Mouse (Mus musculus) embryonic facial prominence, embryonic 13.5 days (tissue): ENCODE results near the gene Ambn. TPM values are rescaled to one million over a fixed set of nuclear protein-coding genes. Genes with fewer than 3 reads are reported as not detected.
"Not testable (repeated sequence)": the region's sequence is repeated elsewhere in the genome, so short reads cannot be mapped to it uniquely, and the experiment has no call there.

ENCODE experiments used
- ATAC-seq: fragments of 200-750 bp; cut with Nextera tagmentation; 2 replicates; pipeline ENCODE4 v1.8.0; 2017; ENCODE audit warnings: low read depth; ENCODE audit not compliant: insufficient number of reproducible peaks, insufficient read depth, low FRiP score, low TSS enrichment
- H3K27ac ChIP-seq: fragments of 300-500 bp; sonication (generic); 2 replicates; pipeline ENCODE4 v1.5.1; 2015; ENCODE audit warnings: moderate library complexity, mild to moderate bottlenecking, inconsistent platforms
- H3K27me3 ChIP-seq: fragments of 300-500 bp; sonication (generic); 2 replicates; pipeline ENCODE4 v1.6.1; 2015; ENCODE audit warnings: mild to moderate bottlenecking, inconsistent platforms
- H3K36me3 ChIP-seq: fragments of 300-500 bp; sonication (generic); 2 replicates; pipeline ENCODE4 v1.6.1; 2015; ENCODE audit warnings: mild to moderate bottlenecking, inconsistent platforms
- H3K4me1 ChIP-seq: fragments of 300-500 bp; sonication (generic); 2 replicates; pipeline ENCODE4 v1.6.1; 2015; ENCODE audit warnings: inconsistent platforms
- H3K4me2 ChIP-seq: fragments of 300-500 bp; sonication (generic); 2 replicates; pipeline ENCODE4 v1.6.1; 2015; ENCODE audit warnings: moderate library complexity, mild to moderate bottlenecking, inconsistent platforms
- H3K4me3 ChIP-seq: fragments of 300-500 bp; sonication (generic); 2 replicates; pipeline ENCODE4 v1.5.1; 2015; ENCODE audit warnings: mild to moderate bottlenecking, inconsistent platforms
- H3K9ac ChIP-seq: fragments of 300-500 bp; sonication (generic); 2 replicates; pipeline ENCODE4 v1.6.1; 2015; ENCODE audit warnings: mild to moderate bottlenecking, inconsistent platforms
- H3K9me3 ChIP-seq: fragments of 300-500 bp; sonication (generic); 2 replicates; pipeline ENCODE4 v1.6.1; 2016; ENCODE audit warnings: inconsistent platforms
- WGBS: fragments of 180-500 bp; shearing (Covaris S2); methylation state at CpG from one replicate; pipeline ENCODE4 v1.1.7; 2015; ENCODE audit warnings: mixed read lengths; 5-methylcytosine and 5-hydroxymethylcytosine counted together
- polyA plus RNA-seq: library from polyadenylated mRNA; unstranded; fragments of >200 nt; fragmentation: Nextera tagmentation; extraction: Ambion mirVana; gene quantifications from 2 replicates; pipeline ENCODE4 v1.2.1, GENCODE M21; 2015

Gene Ambn
- polyA plus RNA-seq, result 4.9 and 9.2 TPM in 2 replicates

DNA sequence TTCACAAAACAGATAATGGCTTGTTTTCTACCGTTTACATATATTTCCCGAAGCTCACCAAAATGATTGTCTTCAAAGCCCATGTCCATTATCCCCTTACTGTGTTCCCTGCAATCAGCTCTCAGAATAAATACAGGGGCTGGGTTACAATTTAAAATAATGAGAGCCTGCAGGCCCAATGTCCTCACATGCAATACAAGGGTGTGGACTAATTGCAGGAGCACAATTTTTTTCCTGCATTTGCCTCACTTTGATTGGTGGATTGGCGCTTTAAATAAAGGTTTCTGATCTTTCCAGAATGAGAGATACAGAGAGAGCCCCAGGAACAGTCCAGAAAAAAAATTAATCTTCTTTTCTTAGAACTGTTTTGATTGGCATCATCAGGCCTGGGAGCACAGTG, at the start of gene Ambn:
TSS of gene Ambn (plus strand) at position 301 of the 400 bp plus-strand sequence.
- Histone ChIP-seq H3K27me3 (no peaks in the 10 kb centered on the region), H3K4me1 (no peaks in the 10 kb centered on the region), H3K27ac (no peak within 1 kb of the TSS), H3K9me3 (no peaks in the 10 kb centered on the region), H3K4me2 (no peak within 1 kb of the TSS), H3K9ac (no peak within 1 kb of the TSS), H3K36me3 (no peaks in the 10 kb centered on the region), H3K4me3 (no peak within 1 kb of the TSS)
- WGBS, result 59% methylated on average over 3 of the region's 3 CpGs
- no peak for ATAC-seq

DNA sequence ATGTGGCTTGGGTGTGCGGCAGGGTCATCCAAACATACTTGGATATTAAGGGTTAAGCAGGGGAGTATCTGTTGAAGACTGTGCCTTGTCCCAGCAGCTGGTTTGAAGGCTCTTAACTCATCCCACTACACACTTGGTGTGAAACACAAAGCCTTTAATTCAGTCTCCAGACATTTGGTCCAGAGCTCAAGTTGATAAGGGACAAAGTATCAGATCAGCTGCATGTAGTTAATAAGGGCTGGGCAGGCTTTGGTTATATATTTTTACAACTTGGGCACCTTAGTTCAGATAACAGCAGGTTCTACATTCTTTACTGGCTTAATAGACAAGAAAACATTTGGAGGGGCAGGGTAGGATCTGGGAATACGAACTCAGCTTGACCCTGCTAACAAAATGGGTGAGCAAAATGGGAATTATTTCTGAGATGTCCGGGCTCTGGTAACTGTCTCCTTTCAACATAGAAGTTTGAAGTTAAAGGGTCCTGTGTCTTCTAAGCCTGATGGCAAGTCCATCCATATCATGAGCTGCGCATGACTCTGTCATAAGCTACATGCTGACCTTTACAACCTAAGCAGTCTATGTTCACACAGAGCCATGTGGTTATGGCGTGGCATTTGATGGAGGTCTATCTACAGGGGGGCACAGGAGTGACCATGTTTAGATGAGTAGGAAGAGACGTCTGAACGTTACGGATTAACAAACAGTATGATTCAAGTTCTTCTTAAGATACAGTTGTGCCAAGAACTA, 35.3 kb upstream of the Ambn start:
- H3K27me3 ChIP-seq, result no peaks in the 10 kb centered on the region
- 91% methylated on average over 8 of the region's 8 CpGs for WGBS
- no peak overlapping the region for H3K4me3 ChIP-seq
- no peak for ATAC-seq
- no peak overlapping the region for H3K9ac ChIP-seq
- no peaks in the 10 kb centered on the region for H3K4me1 ChIP-seq
- no peaks in the 10 kb centered on the region for H3K36me3 ChIP-seq
- H3K4me2 ChIP-seq, result no peak overlapping the region
- H3K9me3 ChIP-seq, result no peaks in the 10 kb centered on the region
- no peak overlapping the region for H3K27ac ChIP-seq

GRCm38 (mm10) chr5:88424892-88425291, 30.9 kb upstream of the Ambn start:
- not testable (repeated sequence) for H3K36me3 ChIP-seq, H3K4me1 ChIP-seq, H3K27me3 ChIP-seq, H3K9me3 ChIP-seq, H3K27ac ChIP-seq, H3K4me3 ChIP-seq, H3K9ac ChIP-seq, H3K4me2 ChIP-seq, ATAC-seq
- WGBS, result 43% methylated on average over 2 of the region's 2 CpGs

GRCm38 (mm10) chr5:88426753-88427152, 29.0 kb upstream of the Ambn start:
- no peak overlapping the region for H3K9ac ChIP-seq
- no peaks in the 10 kb centered on the region for H3K9me3 ChIP-seq
- no peaks in the 10 kb centered on the region for H3K27me3 ChIP-seq
- no peak overlapping the region for H3K4me3 ChIP-seq
- no peaks in the 10 kb centered on the region for H3K36me3 ChIP-seq
- no peak overlapping the region for H3K27ac ChIP-seq
- peak; percentile 82 for ATAC-seq
- 47% methylated on average over 1 of the region's 1 CpGs for WGBS
- no peaks in the 10 kb centered on the region for H3K4me1 ChIP-seq
- H3K4me2 ChIP-seq, result no peak overlapping the region

DNA sequence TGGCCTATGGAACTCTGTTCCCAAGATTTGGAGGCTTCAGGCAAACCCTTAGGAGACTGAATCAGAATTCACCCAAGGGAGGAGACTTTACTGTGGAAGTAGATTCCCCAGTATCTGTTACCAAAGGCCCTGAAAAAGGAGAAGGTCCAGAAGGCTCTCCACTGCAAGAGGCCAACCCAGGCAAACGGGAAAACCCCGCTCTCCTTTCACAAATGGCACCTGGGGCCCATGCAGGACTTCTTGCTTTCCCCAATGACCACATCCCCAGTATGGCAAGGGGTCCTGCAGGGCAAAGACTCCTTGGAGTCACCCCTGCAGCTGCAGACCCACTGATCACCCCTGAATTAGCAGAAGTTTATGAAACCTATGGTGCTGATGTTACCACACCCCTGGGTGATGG, 11.7 kb downstream of the Ambn start:
- no peaks in the 10 kb centered on the region for H3K36me3 ChIP-seq
- no peaks in the 10 kb centered on the region for H3K9me3 ChIP-seq
- H3K4me1 ChIP-seq, result no peaks in the 10 kb centered on the region
- H3K27ac ChIP-seq, result no peak overlapping the region
- no peak overlapping the region for H3K4me2 ChIP-seq
- WGBS, result 98% methylated on average over 2 of the region's 2 CpGs
- no peaks in the 10 kb centered on the region for H3K27me3 ChIP-seq
- no peak overlapping the region for H3K4me3 ChIP-seq
- H3K9ac ChIP-seq, result no peak overlapping the region
- ATAC-seq, result no peak

- no peak overlapping the region for H3K27ac ChIP-seq
- H3K9ac ChIP-seq, result no peak overlapping the region
- no peaks in the 10 kb centered on the region for H3K9me3 ChIP-seq
- no peaks in the 10 kb centered on the region for H3K27me3 ChIP-seq
- ATAC-seq, result no peak
- no peak overlapping the region for H3K4me3 ChIP-seq
- no peak overlapping the region for H3K4me2 ChIP-seq
- no peaks in the 10 kb centered on the region for H3K36me3 ChIP-seq
- 88% methylated on average over 4 of the region's 4 CpGs for WGBS
- no peaks in the 10 kb centered on the region for H3K4me1 ChIP-seq
These were observed 13.3 kb downstream of the Ambn start for GRCm38 (mm10) chr5:88468807-88469704.

GRCm38 (mm10) chr5:88487675-88488074, 31.9 kb downstream of the Ambn start, which contains the start of gene Enam:
Enam (plus strand) TSS chr5:88487975.
- H3K9ac ChIP-seq, result no peak within 1 kb of the TSS
- no peaks in the 10 kb centered on the region for H3K36me3 ChIP-seq
- no peaks in the 10 kb centered on the region for H3K9me3 ChIP-seq
- no peak within 1 kb of the TSS for H3K4me2 ChIP-seq
- H3K27ac ChIP-seq, result no peak within 1 kb of the TSS
- no peak for ATAC-seq
- H3K4me3 ChIP-seq, result no peak within 1 kb of the TSS
- H3K4me1 ChIP-seq, result no peaks in the 10 kb centered on the region
- H3K27me3 ChIP-seq, result no peaks in the 10 kb centered on the region

- H3K27ac ChIP-seq, result no peak overlapping the region
- H3K9ac ChIP-seq, result no peak overlapping the region
- no peaks in the 10 kb centered on the region for H3K4me1 ChIP-seq
- 73% methylated on average over 2 of the region's 2 CpGs for WGBS
- no peak overlapping the region for H3K4me2 ChIP-seq
- H3K27me3 ChIP-seq, result no peaks in the 10 kb centered on the region
- no peaks in the 10 kb centered on the region for H3K36me3 ChIP-seq
- H3K4me3 ChIP-seq, result no peak overlapping the region
- H3K9me3 ChIP-seq, result no peaks in the 10 kb centered on the region
- no peak for ATAC-seq
These were observed 33.2 kb downstream of the Ambn start for GRCm38 (mm10) chr5:88489004-88489403.

- 81% methylated on average over 5 of the region's 5 CpGs for WGBS
- no peak for ATAC-seq
- H3K4me3 ChIP-seq, result no peak overlapping the region
- no peaks in the 10 kb centered on the region for H3K4me1 ChIP-seq
- no peak overlapping the region for H3K27ac ChIP-seq
- no peaks in the 10 kb centered on the region for H3K36me3 ChIP-seq
- no peaks in the 10 kb centered on the region for H3K27me3 ChIP-seq
- no peak overlapping the region for H3K4me2 ChIP-seq
- H3K9me3 ChIP-seq, result no peaks in the 10 kb centered on the region
- no peak overlapping the region for H3K9ac ChIP-seq
These were observed 35.3 kb downstream of the Ambn start for GRCm38 (mm10) chr5:88491111-88491510.

DNA sequence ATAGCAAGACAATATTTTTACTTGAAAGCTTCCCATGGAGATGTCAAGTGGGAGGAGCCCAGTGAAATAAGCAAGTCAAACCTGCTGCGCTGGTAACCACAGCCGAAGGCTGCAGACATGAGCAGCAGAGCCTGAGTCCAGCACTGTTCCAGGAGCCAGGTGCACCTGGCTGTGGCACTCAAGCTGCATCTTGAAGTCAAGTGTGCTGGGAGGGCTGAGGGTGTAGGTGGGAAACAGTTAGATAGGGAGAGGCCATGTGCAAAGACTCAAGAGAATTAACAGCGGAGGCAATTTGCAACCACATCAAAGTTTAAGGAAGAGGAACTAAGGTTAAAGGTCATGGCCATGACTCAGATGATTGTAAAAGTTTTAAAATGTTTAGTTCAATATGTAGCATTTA, 44.0 kb downstream of the Ambn start:
- H3K36me3 ChIP-seq, result no peaks in the 10 kb centered on the region
- ATAC-seq, result no peak
- no peaks in the 10 kb centered on the region for H3K4me1 ChIP-seq
- no peaks in the 10 kb centered on the region for H3K27me3 ChIP-seq
- H3K9ac ChIP-seq, result no peak overlapping the region
- H3K4me2 ChIP-seq, result no peak overlapping the region
- H3K4me3 ChIP-seq, result no peak overlapping the region
- WGBS, result 76% methylated on average over 3 of the region's 3 CpGs
- H3K27ac ChIP-seq, result no peak overlapping the region
- H3K9me3 ChIP-seq, result no peaks in the 10 kb centered on the region

DNA sequence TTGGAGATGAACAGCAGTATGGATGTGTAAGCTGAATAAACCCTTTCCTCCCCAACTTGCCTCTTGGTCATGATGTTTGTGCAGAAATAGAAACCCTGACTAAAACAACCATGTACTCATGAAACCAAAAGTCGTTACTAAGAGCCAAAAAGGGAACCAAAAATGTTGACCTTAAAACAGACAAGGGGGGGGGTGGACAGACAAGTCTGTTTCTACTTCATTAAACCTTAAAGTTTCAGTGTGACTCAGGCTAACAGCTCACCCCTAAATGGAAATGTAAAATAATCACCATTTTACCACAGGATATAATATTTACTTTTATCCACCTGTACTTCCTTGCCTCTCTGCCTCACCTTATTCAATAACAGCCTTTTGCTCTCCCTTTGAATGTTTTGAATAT, 52.8 kb downstream of the Ambn start:
- no peaks in the 10 kb centered on the region for H3K4me1 ChIP-seq
- 68% methylated on average over 1 of the region's 1 CpGs for WGBS
- H3K4me2 ChIP-seq, result no peak overlapping the region

GRCm38 (mm10) chr5:88508990-88509389, 53.2 kb downstream of the Ambn start:
- WGBS, result 93% methylated on average over 1 of the region's 1 CpGs
- Histone ChIP-seq H3K27ac (no peak overlapping the region), H3K36me3 (no peaks in the 10 kb centered on the region), H3K4me1 (no peaks in the 10 kb centered on the region), H3K9ac (no peak overlapping the region), H3K4me2 (no peak overlapping the region), H3K9me3 (no peaks in the 10 kb centered on the region), H3K27me3 (no peaks in the 10 kb centered on the region), H3K4me3 (no peak overlapping the region)
- ATAC-seq, result no peak

More for the DNA sequence above, 52.8 kb downstream of the Ambn start:
- H3K27ac ChIP-seq, result no peak overlapping the region
- H3K9me3 ChIP-seq, result no peaks in the 10 kb centered on the region
- H3K27me3 ChIP-seq, result no peaks in the 10 kb centered on the region
- H3K9ac ChIP-seq, result no peak overlapping the region
- no peaks in the 10 kb centered on the region for H3K36me3 ChIP-seq
- ATAC-seq, result no peak
- no peak overlapping the region for H3K4me3 ChIP-seq
